Mouse (Mus musculus): Measurements from ENCODE around the gene Fam83g. TPM values are rescaled to one million over a fixed set of nuclear protein-coding genes. Genes with fewer than 3 reads are reported as not detected.

Gene Fam83g
- total RNA-seq, 2 experiments from 2014 or later, result 1.2 to 1.6 TPM

Other genes starting within 250 kb of the Fam83g start
- gene Rnf112, start 230.0 kb upstream of the Fam83g start, total RNA-seq (2021), result 1 to 10 TPM; 1.2 to 1.3 TPM
- gene Mfap4, start 198.7 kb upstream of the Fam83g start, total RNA-seq (2021), result 1 to 10 TPM; 4.8 to 5.6 TPM
- 10 to 100 TPM; 15.3 to 16.0 TPM for gene Mapk7, start 189.7 kb upstream of the Fam83g start, total RNA-seq (2021)
- gene B9d1, start 178.9 kb upstream of the Fam83g start, total RNA-seq (2021), result 10 to 100 TPM; 14.4 to 14.8 TPM
- 10 to 100 TPM; 16.2 to 25.9 TPM for gene Epn2, start 104.4 kb upstream of the Fam83g start, total RNA-seq (2021)
- 1 to 10 TPM; 7.4 to 8.2 TPM for gene Grap, start 30.8 kb upstream of the Fam83g start, total RNA-seq (2021)
- not detected for gene Slc5a10, start 36.7 kb downstream of the Fam83g start, total RNA-seq (2021)
- 10 to 100 TPM; 25.1 to 27.9 TPM for gene Prpsap2, start 78.0 kb downstream of the Fam83g start, total RNA-seq (2021)
- 10 to 100 TPM; 28.3 to 33.8 TPM for gene Ulk2, start 171.0 kb downstream of the Fam83g start, total RNA-seq (2021)
- 10 to 100 TPM; 25.3 to 26.0 TPM for gene Akap10, start 246.2 kb downstream of the Fam83g start, total RNA-seq (2021)